Comparison of ENCODE assay signal across 25 mouse cellular contexts in the genomic region with DNA sequence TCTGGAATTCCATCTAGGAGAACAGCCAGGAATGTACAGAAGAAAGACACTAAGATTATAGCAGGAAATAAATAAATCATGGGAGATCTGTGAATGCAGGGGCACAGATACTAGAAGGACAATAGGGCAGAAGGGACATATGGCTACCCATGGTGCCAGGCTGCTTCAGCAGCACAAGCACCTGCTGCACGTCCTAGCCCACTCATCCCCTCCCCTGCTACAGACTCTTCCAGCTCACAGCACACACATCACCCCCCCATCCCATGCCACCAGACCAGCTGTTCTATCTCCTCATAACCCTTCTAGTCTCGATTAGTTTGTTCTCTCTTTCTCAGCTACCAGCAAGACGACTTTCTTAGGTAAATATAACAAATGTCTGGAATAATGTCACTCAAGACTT. TPM values are rescaled to one million over a fixed set of nuclear protein-coding genes. Genes with fewer than 3 reads are reported as not detected.
A peak's percentile ranks its signal among the peaks of the same experiment; 100 is the strongest.
DNase-seq lines count a peak whose midpoint lies in the region; ATAC-seq and TF ChIP-seq lines count a peak whose summit lies in the region.
"Had no signal": no experiment of that assay in that cellular context is flagged by ENCODE, and none has a peak within 500 bp of the region (broad histone marks: within the 10 kb centered on the region; RNA-seq: fewer than 3 reads in every experiment).

No protein-coding gene starts in this region.

- H3K27me3 ChIP-seq in embryonic facial prominence, embryonic 14.5 days (replicated peaks; ENCODE audit: control insufficient read depth, insufficient read depth, low read length), result no peaks in the 10 kb centered on the region; the same call in 1 of the 2 replicates
- H3K27me3 ChIP-seq in embryonic facial prominence, embryonic 10.5 days (replicated peaks; ENCODE audit: low read depth, poor library complexity, severe bottlenecking), result peaks cover 7% of the 10 kb centered on the region; the same call in 1 of the 2 replicates
- no peaks in the 10 kb centered on the region for H3K27me3 ChIP-seq in stomach, embryonic 16.5 days (ENCODE audit: control insufficient read depth, insufficient read depth, low read length)
- H3K27me3 ChIP-seq in stomach, postnatal 0 days (ENCODE audit: control insufficient read depth, insufficient read depth, low read length), result no peaks in the 10 kb centered on the region
- H3K27me3 ChIP-seq: embryonic facial prominence, embryonic 13.5 days; heart, embryonic 15.5 days had no signal

- H3K9me3 ChIP-seq in embryonic facial prominence, embryonic 14.5 days (ENCODE audit: control insufficient read depth, low read length), result no peaks in the 10 kb centered on the region
- no peaks in the 10 kb centered on the region for H3K9me3 ChIP-seq in embryonic facial prominence, embryonic 10.5 days
- H3K9me3 ChIP-seq in stomach, embryonic 16.5 days (replicated peaks; ENCODE audit: control insufficient read depth, low read length), result no peaks in the 10 kb centered on the region
- H3K9me3 ChIP-seq in stomach, postnatal 0 days (ENCODE audit: control insufficient read depth, low read length), result no peaks in the 10 kb centered on the region
- H3K9me3 ChIP-seq: embryonic facial prominence, embryonic 13.5 days; forebrain, embryonic 10.5 days; heart, embryonic 15.5 days; hindbrain, embryonic 15.5 days had no signal

- no peak overlapping the region for H3K4me2 ChIP-seq in embryonic facial prominence, embryonic 14.5 days (ENCODE audit: low read depth, low read length)
- H3K4me2 ChIP-seq in stomach, embryonic 16.5 days (ENCODE audit: low read depth, low read length), result no peak overlapping the region
- no peak overlapping the region for H3K4me2 ChIP-seq in stomach, postnatal 0 days (replicated peaks; ENCODE audit: low read depth)
- H3K4me2 ChIP-seq: embryonic facial prominence, embryonic 13.5 days; heart, embryonic 11.5 days; heart, embryonic 15.5 days; hindbrain, embryonic 15.5 days had no signal

- 50% methylated on average over 3 of the region's 3 CpGs for WGBS in embryonic facial prominence, embryonic 14.5 days
- WGBS in embryonic facial prominence, embryonic 10.5 days, result 55% methylated on average over 3 of the region's 3 CpGs
- WGBS in stomach, embryonic 16.5 days, result 20% methylated on average over 3 of the region's 3 CpGs
- WGBS in stomach, postnatal 0 days, result 18% methylated on average over 3 of the region's 3 CpGs

- DNase-seq in embryonic facial prominence, embryonic 14.5 days (ENCODE audit: low spot score), result peak; percentile 48
- DNase-seq in embryonic facial prominence, embryonic 10.5 days (ENCODE audit: low spot score), result no peak
- DNase-seq in left cerebral cortex, postnatal 4 days, result peak; percentile 42
- DNase-seq in left cerebral cortex, postnatal 14 days (ENCODE audit: low spot score in 2 of 2), result no peak
- no peak for DNase-seq in stomach, postnatal 0 days (ENCODE audit: low spot score)
- DNase-seq in layer of hippocampus, postnatal 25 days (ENCODE audit: extremely low spot score in 1 of 2, low spot score in 1 of 2), result no peak
- no peak for DNase-seq in frontal cortex, adult 2 months (ENCODE audit: extremely low spot score in 1 of 2, low spot score in 1 of 2)
- DNase-seq: adrenal gland, postnatal 10 days; B cell, adult 2 months; cerebellum, adult 11-12 months; cerebellum, adult 9-10 months; cerebellum, postnatal 25 days; gastrocnemius, postnatal 36 days; heart, adult 2 months; heart, postnatal 14 days had no signal

- H3K36me3 ChIP-seq in embryonic facial prominence, embryonic 14.5 days (ENCODE audit: control insufficient read depth, insufficient read depth, low read length), result no peaks in the 10 kb centered on the region
- H3K36me3 ChIP-seq in embryonic facial prominence, embryonic 10.5 days (replicated peaks), result no peaks in the 10 kb centered on the region
- H3K36me3 ChIP-seq in stomach, embryonic 16.5 days (ENCODE audit: control insufficient read depth, insufficient read depth, low read length), result no peaks in the 10 kb centered on the region
- no peaks in the 10 kb centered on the region for H3K36me3 ChIP-seq in stomach, postnatal 0 days (ENCODE audit: control insufficient read depth, insufficient read depth, low read length)
- H3K36me3 ChIP-seq: embryonic facial prominence, embryonic 13.5 days; forebrain, embryonic 10.5 days; G1E; heart, embryonic 15.5 days; hindbrain, embryonic 15.5 days had no signal

- H3K9ac ChIP-seq in embryonic facial prominence, embryonic 14.5 days (ENCODE audit: low read depth, low read length), result no peak overlapping the region
- H3K9ac ChIP-seq in stomach, embryonic 16.5 days (ENCODE audit: low read length), result no peak overlapping the region
- no peak overlapping the region for H3K9ac ChIP-seq in stomach, postnatal 0 days (ENCODE audit: low read length)
- H3K9ac ChIP-seq: embryonic facial prominence, embryonic 13.5 days; heart, embryonic 15.5 days; hindbrain, embryonic 15.5 days had no signal

- no peak overlapping the region for H3K27ac ChIP-seq in embryonic facial prominence, embryonic 14.5 days (replicated peaks; ENCODE audit: low read depth, low read length)
- H3K27ac ChIP-seq in embryonic facial prominence, embryonic 10.5 days (replicated peaks), result no peak overlapping the region
- H3K27ac ChIP-seq in stomach, embryonic 16.5 days (ENCODE audit: low read length), result peak overlapping the region; percentile 3; the same call in 1 of the 2 replicates
- no peak overlapping the region for H3K27ac ChIP-seq in stomach, postnatal 0 days (replicated peaks)
- H3K27ac ChIP-seq: embryonic facial prominence, embryonic 13.5 days; forebrain, embryonic 10.5 days; heart, adult 2 months; heart, embryonic 15.5 days; hindbrain, embryonic 15.5 days had no signal

- TF ChIP-seq CTCF in stomach, postnatal 0 days (IDR thresholded peaks at IDR 0.05; ENCODE audit: low read depth), result no peak

- peak; percentile 78; the same call in 1 of the 2 replicates for ATAC-seq in embryonic facial prominence, embryonic 14.5 days (ENCODE audit: low read depth)
- no peak for ATAC-seq in stomach, embryonic 16.5 days (ENCODE audit: insufficient read depth, low FRiP score)
- no peak for ATAC-seq in stomach, postnatal 0 days (ENCODE audit: low FRiP score, low TSS enrichment)
- ATAC-seq: CD4-positive, CD25-positive, alpha-beta regulatory T cell, adult 4 months; forebrain, embryonic 14.5 days had no signal

- peaks cover 5% of the 10 kb centered on the region; the same call in 1 of the 2 replicates for H3K4me1 ChIP-seq in embryonic facial prominence, embryonic 14.5 days (ENCODE audit: control insufficient read depth, insufficient read depth, low read length)
- peaks cover 9% of the 10 kb centered on the region; the same call in 1 of the 2 replicates for H3K4me1 ChIP-seq in embryonic facial prominence, embryonic 10.5 days
- 0 out of 2 replicates have a peak, but pooled peaks cover 3% of the 10 kb centered on the region for H3K4me1 ChIP-seq in stomach, embryonic 16.5 days (ENCODE audit: control insufficient read depth, insufficient read depth, low read length)
- no peaks in the 10 kb centered on the region for H3K4me1 ChIP-seq in stomach, postnatal 0 days (replicated peaks; ENCODE audit: control insufficient read depth, insufficient read depth)
- H3K4me1 ChIP-seq: heart, embryonic 15.5 days; hindbrain, embryonic 15.5 days had no signal

- H3K4me3 ChIP-seq in embryonic facial prominence, embryonic 14.5 days (ENCODE audit: low read depth, low read length), result no peak overlapping the region
- no peak overlapping the region for H3K4me3 ChIP-seq in embryonic facial prominence, embryonic 10.5 days
- H3K4me3 ChIP-seq in stomach, embryonic 16.5 days (replicated peaks; ENCODE audit: low read length), result no peak overlapping the region
- H3K4me3 ChIP-seq in stomach, postnatal 0 days (ENCODE audit: low read depth, low read length), result no peak overlapping the region
- H3K4me3 ChIP-seq: embryonic facial prominence, embryonic 13.5 days; erythroblast, embryonic 14.5 days; forebrain, embryonic 10.5 days; heart, adult 2 months; heart, embryonic 15.5 days; hindbrain, embryonic 15.5 days had no signal

- TF ChIP-seq EP300 in stomach, postnatal 0 days (optimal IDR thresholded peaks at IDR 0.05), result no peak

- intact Hi-C loops in left cerebral cortex, postnatal 4 days (cut with DNase I), result no loop called here
- intact Hi-C loops in left cerebral cortex, postnatal 14 days (cut with DNase I), result no loop called here

RNA-seq across cellular contexts. Expression of a gene that starts 41.4 kb away (rescaled TPM):
- 7.6 and 8.9 TPM in 2 replicates for polyA plus RNA-seq in embryonic facial prominence, embryonic 14.5 days (2014; fragmentation: Nextera tagmentation; extraction: Ambion mirVana)
- polyA plus RNA-seq in embryonic facial prominence, embryonic 10.5 days (2016; fragmentation: Nextera tagmentation; extraction: Ambion mirVana), result 23.1 and 24.9 TPM in 2 replicates
- total RNA-seq in left cerebral cortex, postnatal 4 days (2021), result 10 to 100 TPM; 12.1 to 14.0 TPM
- 1 to 10 TPM; 2.8 to 4.0 TPM for total RNA-seq in left cerebral cortex, postnatal 14 days (2021)
- 5.3 and 6.2 TPM in 2 replicates for polyA plus RNA-seq in stomach, embryonic 16.5 days (2015; fragmentation: Nextera tagmentation; extraction: Ambion mirVana)
- polyA plus RNA-seq in stomach, postnatal 0 days (2015; fragmentation: Nextera tagmentation; extraction: Ambion mirVana), result 1.4 and 1.6 TPM in 2 replicates
- 1 to 10 TPM; 2.9 to 4.2 TPM for total RNA-seq in layer of hippocampus, postnatal 25 days (2021)
- polyA plus RNA-seq in frontal cortex, adult 2 months (2012; rRNA removed), result 2.2 and 2.6 TPM in 2 replicates
- polyA plus RNA-seq: erythroblast, embryonic 14.5 days had no signal

Comparison
In these comparisons a context has a peak if more than half of its experiments do, and no peak if none do; other contexts are left out.
1. DNase-seq: peak in embryonic facial prominence, embryonic 14.5 days (single experiment) and left cerebral cortex, postnatal 4 days (single experiment); none in embryonic facial prominence, embryonic 10.5 days (single experiment), left cerebral cortex, postnatal 14 days (0 of 2), stomach, postnatal 0 days (single experiment), layer of hippocampus, postnatal 25 days (0 of 2) and frontal cortex, adult 2 months (0 of 2).